ENCODE assay signal across 7 mouse cellular contexts in genomic region chr11:65160991-65161880, GRCm38 (mm10). TPM values are rescaled to one million over a fixed set of nuclear protein-coding genes. Genes with fewer than 3 reads are reported as not detected.
DNase-seq lines count a peak whose midpoint lies in the region; ATAC-seq lines count a peak whose summit lies in the region.

No protein-coding gene starts in this region.

- peak; percentile 23 for DNase-seq in layer of hippocampus, adult 9-11 months
- DNase-seq in layer of hippocampus, adult 9-10 months (ENCODE audit: low spot score) = no peak
- DNase-seq in right cerebral cortex, postnatal 25 days = peak; percentile 38
- no peak for DNase-seq in liver
- no peak for DNase-seq in MN1 (ENCODE audit: low spot score)

- no peaks in the 10 kb centered on the region for H3K27me3 ChIP-seq in forebrain, embryonic 15.5 days
- H3K27me3 ChIP-seq in limb, embryonic 15.5 days = peaks cover 13% of the 10 kb centered on the region

- H3K27ac ChIP-seq in forebrain, embryonic 15.5 days (replicated peaks) = no peak overlapping the region
- H3K27ac ChIP-seq in limb, embryonic 15.5 days = no peak overlapping the region

- ATAC-seq in forebrain, embryonic 15.5 days (replicated peaks) = no peak; the same call in 1 of the 2 replicates
- ATAC-seq in limb, embryonic 15.5 days (ENCODE audit: insufficient number of reproducible peaks, low FRiP score, low TSS enrichment, low read depth) = no peak

- H3K9ac ChIP-seq in forebrain, embryonic 15.5 days (replicated peaks) = peak overlapping the region; percentile 86
- no peak overlapping the region for H3K9ac ChIP-seq in limb, embryonic 15.5 days

- H3K4me2 ChIP-seq in forebrain, embryonic 15.5 days (replicated peaks) = peak overlapping the region; percentile 78
- H3K4me2 ChIP-seq in limb, embryonic 15.5 days = peak overlapping the region; percentile 95

- peaks cover 14% of the 10 kb centered on the region for H3K4me1 ChIP-seq in forebrain, embryonic 15.5 days
- peaks cover 16% of the 10 kb centered on the region for H3K4me1 ChIP-seq in limb, embryonic 15.5 days

- no peaks in the 10 kb centered on the region for H3K36me3 ChIP-seq in forebrain, embryonic 15.5 days
- no peaks in the 10 kb centered on the region for H3K36me3 ChIP-seq in limb, embryonic 15.5 days

- H3K9me3 ChIP-seq in forebrain, embryonic 15.5 days = no peaks in the 10 kb centered on the region
- H3K9me3 ChIP-seq in limb, embryonic 15.5 days = no peaks in the 10 kb centered on the region

- peak overlapping the region; percentile 72 for H3K4me3 ChIP-seq in forebrain, embryonic 15.5 days
- H3K4me3 ChIP-seq in limb, embryonic 15.5 days = peak overlapping the region; percentile 85; the same call in 1 of the 2 replicates

- WGBS in forebrain, embryonic 15.5 days = 52% methylated on average over 7 of the region's 7 CpGs
- WGBS in limb, embryonic 15.5 days = 35% methylated on average over 7 of the region's 7 CpGs

RNA-seq across cellular contexts. Expression of gene Arhgap44, which starts 1.5 kb away (rescaled TPM):
- 10.3 and 10.5 TPM in 2 replicates for polyA plus RNA-seq in forebrain, embryonic 15.5 days (2015; fragmentation: Nextera tagmentation; extraction: Ambion mirVana)
- 5.5 and 6.0 TPM in 2 replicates for polyA plus RNA-seq in limb, embryonic 15.5 days (2015; fragmentation: Nextera tagmentation; extraction: Ambion mirVana)

RNA-seq across cellular contexts. Expression of gene 1700086D15Rik, which starts 1.5 kb away (rescaled TPM):
- 0.17 and 0.20 TPM in 2 replicates for polyA plus RNA-seq in forebrain, embryonic 15.5 days (2015; fragmentation: Nextera tagmentation; extraction: Ambion mirVana)
- 0.18 TPM in 1 of 2 replicates, not detected in the other for polyA plus RNA-seq in limb, embryonic 15.5 days (2015; fragmentation: Nextera tagmentation; extraction: Ambion mirVana)

Comparison
In these comparisons a context has a peak if more than half of its experiments do, and no peak if none do; other contexts are left out.
1. DNase-seq: peak in layer of hippocampus, adult 9-11 months (single experiment) and right cerebral cortex, postnatal 25 days (single experiment); none in layer of hippocampus, adult 9-10 months (single experiment), liver (single experiment) and MN1 (single experiment).